Mouse (Mus musculus) heart, postnatal 10 days (tissue): Measurements from ENCODE around the gene Arpin. TPM values are rescaled to one million over a fixed set of nuclear protein-coding genes. Genes with fewer than 3 reads are reported as not detected.

Experiments
- DNase-seq, 2 experiments: peaks; one replicate each; pipeline ENCODE4 v3.0.0; 2021
- intact Hi-C: fragments of 180-260 bp; cut with DNase I; formaldehyde crosslinking; loops from one replicate; pipeline ENCODE4 v1.15.1; 2025
- total RNA-seq, 2 experiments: library from RNA; stranded (reverse); gene quantifications; 2 replicates each; pipeline ENCODE4 v1.2.3; 2021

The Arpin gene
- 10 to 100 TPM; 15.8 to 18.5 TPM for total RNA-seq

DNA sequence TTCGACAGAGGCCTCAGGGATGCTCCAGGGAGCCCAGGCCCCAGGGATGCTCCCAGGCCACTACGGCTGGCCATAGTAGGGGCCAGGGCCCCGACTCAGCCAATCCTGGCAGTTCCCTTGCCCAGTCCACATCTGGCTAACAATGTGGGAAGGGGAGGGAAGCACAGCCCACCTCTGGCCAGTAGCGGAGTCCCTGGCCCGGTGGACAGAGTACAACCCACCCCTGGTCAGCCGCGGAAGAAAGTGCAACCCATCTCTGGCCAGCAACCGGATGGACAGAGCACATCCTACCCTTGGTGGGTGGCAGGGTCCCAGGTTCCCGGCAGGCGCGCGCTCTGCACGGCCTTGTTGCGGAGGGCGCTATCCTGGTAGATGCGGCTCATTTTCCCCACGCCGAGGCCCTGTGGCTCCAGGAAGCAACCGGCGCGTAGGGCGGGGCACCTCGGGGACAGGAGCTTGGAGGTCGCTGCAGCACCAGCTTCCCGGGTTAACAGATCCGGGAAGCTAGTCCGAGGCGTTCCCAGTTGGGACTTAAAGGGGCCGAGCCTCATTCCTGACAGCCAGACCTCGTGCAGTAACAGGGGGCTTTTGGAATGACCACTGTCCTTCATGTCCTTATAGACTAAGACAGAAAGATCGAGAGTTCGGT, at the start of gene Arpin:
Gene Arpin, minus strand, starts transcription at position 498 of the 649 bp plus-strand sequence.
- intact Hi-C loops: loop anchor here (5.0 to 10.0 kb wide), 2 partner anchors 87 to 180 kb away; partner anchors contain the start of genes Idh2 and Zfp710
- DNase-seq: peak; percentile 81 to 83

DNA sequence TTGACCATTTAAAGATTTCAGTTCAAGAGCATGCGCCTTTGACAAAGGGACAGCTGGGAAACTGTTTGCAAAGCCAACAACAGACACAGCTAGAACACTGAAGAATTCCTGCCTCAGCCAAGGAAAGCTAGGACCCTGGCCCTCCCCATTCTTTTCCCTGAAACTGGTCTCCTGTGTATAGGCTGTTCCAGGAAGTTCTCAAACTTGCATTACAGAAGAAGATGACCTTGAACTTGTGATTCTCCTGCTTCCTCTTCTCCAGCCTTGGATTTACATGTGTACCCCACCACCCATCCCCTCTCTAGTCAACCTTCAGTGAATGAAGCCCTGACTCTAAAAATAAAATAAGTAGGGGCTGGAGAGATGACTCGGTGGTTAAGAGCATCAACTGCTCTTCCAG, 40.2 kb upstream of the Arpin start:
- intact Hi-C loops: no loop called here
- no peak for DNase-seq

DNA sequence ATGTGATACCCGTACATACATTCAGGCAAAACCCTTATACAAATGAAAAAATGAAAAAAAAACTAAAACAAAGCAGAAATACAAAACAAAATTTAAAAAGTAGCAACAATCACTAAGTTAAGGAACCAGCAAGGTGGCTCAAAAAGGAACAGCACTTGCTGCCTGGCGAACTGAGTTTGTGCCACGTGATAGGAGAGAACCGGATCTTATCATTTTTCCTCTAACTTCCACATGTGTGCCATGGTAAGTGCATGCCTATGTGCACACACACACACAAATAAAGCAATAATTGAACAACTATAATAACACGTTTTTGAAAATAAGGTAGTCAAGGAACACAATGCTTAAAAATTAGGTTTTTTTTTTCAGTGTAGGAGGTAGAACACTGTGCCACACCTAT, 37.0 kb upstream of the Arpin start:
- no peak for DNase-seq
- intact Hi-C loops: no loop called here

DNA sequence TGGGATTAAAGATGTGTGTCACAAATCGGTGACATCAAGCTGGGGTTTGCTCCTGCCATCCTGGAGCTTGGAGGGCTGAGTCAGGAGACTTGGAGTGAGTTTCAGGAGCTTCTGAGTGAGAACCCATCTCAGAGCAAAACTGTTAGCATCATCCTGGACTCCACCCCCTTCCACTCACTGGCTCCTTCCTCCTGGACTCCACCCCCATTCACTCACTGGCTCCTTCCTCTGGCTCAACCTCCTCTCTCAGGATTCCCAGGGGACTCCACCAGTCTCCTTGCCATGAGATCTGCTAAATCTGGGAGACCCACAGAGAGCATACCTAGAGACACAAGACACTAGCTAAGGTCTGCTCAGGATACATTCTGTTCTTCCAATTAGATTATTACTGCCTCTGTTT, 35.2 kb upstream of the Arpin start:
- intact Hi-C loops: no loop called here
- DNase-seq: no peak

DNA sequence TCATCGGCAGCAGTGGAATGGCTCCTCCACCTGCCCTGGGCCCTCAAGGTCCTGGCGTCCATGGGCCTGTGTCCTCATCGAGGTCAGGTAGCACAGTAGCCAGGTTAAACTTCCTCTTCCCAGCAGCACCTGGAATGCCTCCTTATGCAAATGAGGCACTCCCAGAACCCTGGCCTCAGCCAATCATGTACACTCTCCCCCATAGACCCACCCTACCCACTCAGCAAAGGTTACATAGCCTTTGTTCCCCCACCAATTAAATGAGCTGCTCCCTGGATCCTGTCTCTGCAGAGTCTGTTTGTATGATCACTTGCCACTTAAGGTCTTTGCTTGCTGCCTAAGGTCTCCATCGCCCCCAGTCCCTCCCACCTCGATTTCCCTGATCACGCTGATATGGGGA, 33.2 kb upstream of the Arpin start:
- no peak for DNase-seq
- intact Hi-C loops: no loop called here

DNA sequence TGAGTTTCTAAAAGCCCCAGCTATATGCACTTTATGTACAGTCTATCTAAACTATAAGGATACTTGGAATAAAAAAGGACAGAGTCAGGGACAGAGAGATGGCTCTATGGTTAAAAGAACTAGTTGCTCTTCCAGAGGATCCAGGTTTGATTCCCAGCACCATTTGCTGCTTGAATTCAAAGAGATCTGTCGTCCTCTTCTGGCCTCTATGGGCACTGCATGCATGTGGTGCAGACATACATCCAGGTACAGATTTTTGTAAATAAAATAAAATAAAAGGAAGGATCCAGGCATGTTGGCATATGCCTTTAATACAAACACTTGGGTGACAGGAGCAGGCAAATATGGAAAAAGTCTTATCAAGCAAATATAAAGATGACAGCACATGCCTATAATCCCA, 26.4 kb upstream of the Arpin start:
- DNase-seq: no peak
- intact Hi-C loops: no loop called here

DNA sequence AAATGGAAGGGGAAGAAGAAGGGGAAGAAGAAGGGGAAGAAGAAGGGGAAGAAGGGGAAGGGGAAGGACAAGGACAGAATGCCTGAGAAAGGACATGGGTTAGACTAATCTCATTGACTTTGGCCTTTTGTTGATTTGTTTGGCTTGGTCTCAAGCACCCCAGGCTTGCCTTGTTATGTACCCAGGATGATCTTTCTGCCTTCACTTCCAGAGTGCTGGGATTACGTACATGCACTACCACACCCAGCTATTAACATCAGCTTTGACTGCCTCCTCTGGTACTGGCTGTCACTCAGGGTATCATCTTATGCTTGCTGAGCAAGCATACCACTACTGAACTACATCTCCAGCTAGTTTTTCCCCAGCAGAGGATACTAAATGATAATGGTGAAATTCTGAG, 21.0 kb upstream of the Arpin start:
- intact Hi-C loops: no loop called here
- no peak for DNase-seq

DNA sequence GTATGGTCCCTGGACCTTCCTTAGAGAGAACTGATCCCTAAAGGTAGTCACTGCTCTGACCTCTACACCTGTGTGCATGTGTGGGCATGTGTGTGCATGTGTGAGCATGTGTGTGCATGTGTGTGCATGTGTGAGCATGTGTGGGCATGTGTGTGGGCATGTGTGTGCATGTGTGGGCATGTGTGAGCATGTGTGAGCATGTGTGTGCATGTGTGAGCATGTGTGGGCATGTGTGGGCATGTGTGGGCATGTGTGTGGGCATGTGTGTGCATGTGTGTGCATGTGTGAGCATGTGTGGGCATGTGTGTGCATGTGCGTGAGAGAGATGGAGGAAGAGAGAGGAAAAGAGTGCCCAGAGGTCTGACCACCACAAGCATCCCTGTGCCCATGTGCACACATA, 19.7 kb upstream of the Arpin start:
- DNase-seq: no peak

DNA sequence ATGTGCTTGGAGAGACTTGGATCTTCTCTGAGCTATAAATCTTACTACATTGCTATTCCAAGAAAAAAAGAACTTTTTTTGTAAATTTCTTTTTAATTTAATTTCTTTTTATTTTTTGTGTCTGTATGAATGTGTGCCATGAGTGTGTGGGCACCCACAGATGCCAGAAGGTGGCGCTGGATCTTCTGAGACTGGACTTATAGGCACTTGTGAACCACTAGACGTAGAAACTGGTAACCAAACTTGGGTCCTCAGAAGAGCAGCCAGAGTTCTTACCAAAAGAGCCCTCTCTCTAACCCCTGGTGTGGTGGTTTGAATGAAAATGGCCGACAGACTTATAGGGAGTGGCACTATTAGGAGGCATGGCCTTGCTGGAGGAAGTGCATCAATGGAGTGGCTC, 15.9 kb upstream of the Arpin start:
- intact Hi-C loops: no loop called here
- no peak for DNase-seq

More for the DNA sequence above, 19.7 kb upstream of the Arpin start:
- intact Hi-C loops: no loop called here

DNA sequence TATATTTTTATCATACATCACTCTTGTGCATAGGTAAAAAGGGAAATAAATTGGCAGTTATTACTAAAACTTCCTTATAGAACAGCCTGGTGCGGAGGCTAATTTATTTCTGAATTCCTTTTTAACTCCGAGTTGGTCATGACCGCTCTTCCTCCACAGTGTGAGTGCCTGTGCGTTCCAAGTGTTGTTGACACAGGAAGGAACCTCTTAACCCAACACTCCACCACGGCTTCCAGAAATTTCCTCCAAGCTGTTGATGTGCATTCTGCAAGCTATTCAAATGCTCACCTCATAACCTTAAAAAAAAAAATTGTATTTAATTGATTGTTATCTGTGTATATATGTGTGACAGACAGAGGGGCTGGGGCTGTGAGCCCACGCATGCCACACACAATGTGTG, 15.1 kb upstream of the Arpin start:
- intact Hi-C loops: no loop called here
- DNase-seq: no peak

DNA sequence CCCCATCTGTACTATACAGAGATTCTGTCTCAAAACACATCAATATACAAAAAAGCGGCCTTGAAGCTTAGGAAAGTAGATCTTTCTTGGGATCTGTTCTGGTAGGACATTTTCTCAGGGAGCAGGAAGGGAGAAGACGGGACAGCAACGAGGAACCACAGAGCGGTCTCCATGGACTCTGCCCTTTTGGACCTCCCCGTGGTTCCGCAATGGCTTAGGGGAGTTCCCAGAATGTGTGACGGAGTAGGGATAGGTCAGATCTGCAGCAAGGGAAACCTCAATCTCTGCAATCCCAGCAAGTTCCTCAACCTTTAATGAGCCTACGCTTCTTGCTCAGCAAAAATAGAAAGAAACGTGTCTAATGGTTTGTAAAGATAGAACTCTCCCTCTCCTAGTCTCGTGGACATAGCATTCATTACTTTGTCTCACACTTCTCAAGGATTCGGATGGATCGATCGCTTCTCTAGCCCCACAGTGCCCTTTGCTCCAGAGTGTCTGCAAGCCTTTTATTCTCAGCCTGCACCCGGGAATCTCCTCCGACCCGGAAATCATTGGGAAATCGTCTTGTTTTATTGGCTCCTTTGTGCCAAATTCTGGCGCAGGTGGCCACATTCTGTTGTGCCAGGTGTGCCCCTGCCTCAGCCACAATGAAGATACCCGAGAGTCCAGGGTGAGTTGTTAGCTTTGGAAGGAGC, 499 bp upstream of the Arpin start:
- DNase-seq: peak; percentile 59 to 73

DNA sequence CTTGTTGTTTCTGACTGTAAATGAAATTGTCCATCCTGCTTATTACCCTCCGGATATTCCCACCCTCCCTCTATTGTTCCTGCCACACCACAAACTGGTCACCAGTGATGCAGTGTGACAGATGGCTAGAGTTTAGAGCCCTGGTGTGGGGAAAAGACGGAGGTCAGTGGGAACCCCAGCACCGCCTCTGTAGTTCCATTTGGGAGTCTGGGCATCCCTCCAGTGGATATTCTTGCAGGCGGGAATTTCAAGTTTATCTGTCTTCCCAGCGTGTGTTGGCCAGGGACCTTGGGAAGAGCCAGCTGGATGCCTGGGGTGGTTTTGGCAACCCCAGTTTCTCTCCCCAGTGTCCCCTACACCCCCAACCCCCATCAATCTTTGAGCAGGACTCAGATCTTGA, 698 bp downstream of the Arpin start:
- intact Hi-C loops: loop anchor here (10.0 kb wide), 1 partner anchor 180 kb away; the partner anchor contains the start of gene Idh2

More for the DNA sequence above, 499 bp upstream of the Arpin start:
- intact Hi-C loops: loop anchor here (5.0 to 10.0 kb wide), 2 partner anchors 87 to 179 kb away; partner anchors contain the start of genes Idh2 and Zfp710

DNA sequence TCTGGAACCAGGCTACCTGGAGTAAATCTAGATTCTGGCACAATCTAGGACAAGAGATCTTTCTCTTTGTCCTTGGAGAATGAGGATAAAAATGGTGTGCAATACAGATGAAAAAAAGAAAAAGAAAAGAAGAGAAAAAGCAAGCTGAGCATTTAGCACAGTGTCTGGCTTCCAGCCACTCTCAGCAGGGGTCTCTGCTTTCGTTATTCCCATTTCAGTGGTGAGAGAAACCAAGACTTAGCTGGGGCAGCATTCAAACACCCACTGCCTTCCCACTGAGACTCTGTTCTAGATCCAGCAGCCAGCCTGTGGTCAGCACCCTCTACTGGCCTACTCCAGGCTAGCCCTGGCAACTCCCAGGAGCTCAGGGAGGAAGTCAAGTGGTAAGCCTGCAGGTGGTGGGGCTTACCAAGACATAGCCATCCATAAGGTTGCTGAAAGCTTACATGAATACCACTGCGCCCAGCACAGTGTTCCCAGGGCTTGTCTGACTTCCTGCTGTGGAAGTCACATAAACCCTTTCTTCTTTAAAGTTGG, 6.6 kb downstream of the Arpin start:
- no peak for DNase-seq
- intact Hi-C loops: loop anchor here (5.0 kb wide), 1 partner anchor 154 kb away; no protein-coding TSS in a partner anchor

More for the DNA sequence above, 698 bp downstream of the Arpin start:
- peak; percentile 55 to 67 for DNase-seq

DNA sequence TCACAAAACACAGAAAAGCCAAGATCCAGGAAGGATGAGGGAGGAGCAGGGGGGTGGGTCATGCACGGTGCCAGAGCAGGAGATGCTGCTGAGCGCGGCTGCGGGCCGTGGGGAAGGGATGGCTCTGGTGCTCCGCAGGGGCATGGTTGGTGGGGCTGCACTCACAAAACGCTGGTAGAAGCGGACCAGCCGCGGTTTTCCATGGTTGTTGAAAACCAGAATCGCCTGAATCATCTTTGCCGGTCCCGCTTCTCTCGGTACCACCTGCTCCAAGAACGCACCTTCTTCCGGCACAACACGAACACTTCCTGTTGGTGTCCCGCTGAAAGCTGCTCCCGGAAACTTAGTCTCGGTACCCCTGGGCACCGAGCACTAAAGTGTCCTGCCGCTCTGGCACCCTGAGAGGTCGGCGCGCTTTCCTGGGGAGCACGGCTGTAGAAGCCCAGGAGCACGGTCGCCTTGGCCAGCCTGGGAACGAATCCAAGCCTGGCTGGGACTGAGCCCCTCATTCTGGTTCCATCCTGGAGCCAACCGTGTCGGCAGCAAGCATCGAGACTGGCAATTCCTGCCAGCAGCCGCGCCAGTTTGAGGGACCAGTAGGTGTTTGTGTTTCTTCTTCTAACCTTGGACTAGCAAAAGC, 14.7 kb downstream of the Arpin start, which contains the start of gene Ap3s2:
Gene Ap3s2, minus strand, starts transcription at position 306 of the 640 bp plus-strand sequence.
- intact Hi-C loops: no loop called here
- peak; percentile 91 to 93 for DNase-seq

DNA sequence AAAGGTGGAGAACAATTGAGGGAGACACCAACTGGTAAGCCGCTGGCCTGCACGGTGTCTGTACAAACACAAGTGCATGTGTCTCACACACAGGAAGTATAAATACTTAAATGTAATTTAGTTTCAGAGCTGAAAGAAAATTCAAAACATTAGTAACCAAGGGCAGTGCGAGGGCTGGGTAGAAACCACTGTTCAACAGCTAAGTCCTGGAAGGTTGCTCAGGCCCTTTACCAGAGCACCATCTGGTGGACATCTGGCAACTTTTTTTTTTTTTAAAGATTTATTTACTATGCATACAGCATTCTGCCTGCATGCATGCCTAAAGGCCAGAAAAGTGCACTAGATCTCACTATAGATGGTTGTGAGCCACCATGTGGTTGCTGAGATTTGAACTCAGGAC, 20.6 kb downstream of the Arpin start:
- intact Hi-C loops: loop anchor here (1.0 kb wide), 1 partner anchor 115 kb away; no protein-coding TSS in a partner anchor
- DNase-seq: peak; percentile 44 to 64

DNA sequence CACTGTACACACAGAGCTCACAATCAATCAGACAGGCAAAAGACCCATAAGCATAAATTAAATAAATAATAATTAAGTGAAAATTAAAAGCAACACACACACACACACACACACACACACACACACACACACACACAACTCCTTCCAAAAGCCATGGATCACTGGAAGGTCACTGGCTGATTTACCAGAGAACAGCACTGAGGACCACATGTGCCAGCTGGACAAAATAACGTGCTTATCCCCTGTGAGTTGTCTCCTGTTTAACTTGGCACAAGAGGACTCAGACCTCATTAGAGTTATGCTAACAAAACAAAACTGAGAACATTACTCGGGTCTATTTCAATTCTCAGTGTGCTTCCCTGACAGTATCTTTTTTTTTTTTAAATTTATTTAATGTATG, 27.8 kb downstream of the Arpin start:
- intact Hi-C loops: no loop called here
- peak; percentile 56 to 59 for DNase-seq

DNA sequence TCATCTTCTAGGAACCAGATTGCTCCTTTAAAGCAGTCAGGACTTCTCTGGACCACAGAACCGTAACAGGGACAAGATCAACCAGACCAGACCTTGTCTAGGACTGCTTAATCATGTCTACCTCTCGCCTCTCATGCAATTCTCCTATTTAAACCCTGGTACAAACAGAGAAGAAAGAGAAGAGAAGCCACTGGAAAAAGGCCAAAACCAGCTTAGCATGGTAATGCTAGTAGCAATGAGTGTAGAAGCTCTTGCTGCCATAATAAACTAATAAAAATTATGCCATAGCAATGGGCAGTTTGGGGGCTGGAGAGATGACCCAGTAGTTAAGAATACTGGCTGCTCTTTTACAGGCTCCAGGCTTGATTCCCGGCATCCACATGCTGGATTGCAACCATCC, 28.2 kb downstream of the Arpin start:
- intact Hi-C loops: no loop called here
- no peak for DNase-seq

DNA sequence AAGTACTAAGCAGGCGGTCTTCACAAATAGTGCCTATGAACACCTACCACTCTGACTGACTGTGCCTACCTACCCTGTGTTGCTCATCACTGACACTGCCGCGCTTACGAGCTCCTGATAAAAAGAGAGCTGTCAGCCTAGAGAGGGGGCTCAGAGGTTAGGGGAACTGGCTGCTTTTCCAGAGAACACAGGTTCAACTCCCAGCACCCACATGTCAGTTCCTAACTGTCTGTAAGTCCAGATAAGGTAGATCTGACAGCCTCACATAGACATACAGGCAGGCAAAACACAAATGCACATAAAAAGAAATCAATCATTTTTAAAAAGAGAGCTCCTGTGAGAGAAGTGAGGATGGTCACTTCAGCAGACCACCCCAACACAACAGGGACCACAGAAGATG, 30.0 kb downstream of the Arpin start:
- intact Hi-C loops: no loop called here
- DNase-seq: no peak

DNA sequence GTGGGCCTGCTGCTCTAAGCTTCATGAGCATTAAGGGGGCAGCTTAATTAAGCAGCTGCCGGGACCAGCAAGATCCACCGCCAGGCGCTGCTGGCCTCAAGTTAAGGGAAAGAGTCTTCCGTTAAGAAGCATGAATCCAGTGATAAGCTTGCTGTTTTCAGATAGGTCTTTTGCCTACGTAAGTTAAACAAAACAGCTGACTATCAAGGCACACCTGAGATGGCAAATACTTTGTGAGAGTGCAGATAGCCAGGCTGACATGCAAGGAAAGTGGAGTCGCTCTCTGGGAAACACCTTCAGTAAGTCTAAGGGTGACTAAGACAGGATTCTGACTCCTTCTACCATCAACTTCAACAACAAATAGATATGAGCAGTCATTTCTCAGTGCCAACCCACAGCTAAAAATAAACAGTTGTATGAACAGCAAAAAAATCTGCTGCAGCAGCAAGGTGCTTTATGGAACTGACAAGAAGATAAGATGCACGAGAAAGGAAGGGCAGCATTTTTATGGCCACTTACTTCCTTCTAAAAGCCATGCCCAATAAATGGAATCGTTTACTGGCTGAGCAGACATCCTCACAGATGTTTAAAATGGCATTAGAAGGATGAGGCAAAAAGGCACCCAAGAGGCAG, 31.9 kb downstream of the Arpin start:
- intact Hi-C loops: no loop called here
- DNase-seq: no peak

DNA sequence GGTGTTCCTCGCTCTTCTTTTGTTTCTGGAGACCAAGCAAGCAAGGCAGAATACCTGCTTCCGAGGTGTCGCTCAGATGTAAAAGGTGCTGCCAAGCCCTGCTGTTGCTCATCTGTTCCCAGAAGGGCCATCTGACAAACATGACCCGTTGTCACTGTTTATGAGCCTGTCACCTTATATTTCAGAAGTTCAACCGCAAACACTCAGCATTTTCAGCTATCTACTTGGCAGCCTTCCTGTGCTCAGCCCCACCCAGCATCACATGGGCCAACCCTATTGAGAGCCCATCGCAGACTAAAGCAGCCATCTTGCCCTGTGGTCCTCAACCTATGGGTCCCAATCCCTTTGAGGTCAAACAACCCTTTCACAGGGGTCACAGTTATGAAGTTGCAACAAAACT, 34.4 kb downstream of the Arpin start:
- no peak for DNase-seq
- intact Hi-C loops: no loop called here

DNA sequence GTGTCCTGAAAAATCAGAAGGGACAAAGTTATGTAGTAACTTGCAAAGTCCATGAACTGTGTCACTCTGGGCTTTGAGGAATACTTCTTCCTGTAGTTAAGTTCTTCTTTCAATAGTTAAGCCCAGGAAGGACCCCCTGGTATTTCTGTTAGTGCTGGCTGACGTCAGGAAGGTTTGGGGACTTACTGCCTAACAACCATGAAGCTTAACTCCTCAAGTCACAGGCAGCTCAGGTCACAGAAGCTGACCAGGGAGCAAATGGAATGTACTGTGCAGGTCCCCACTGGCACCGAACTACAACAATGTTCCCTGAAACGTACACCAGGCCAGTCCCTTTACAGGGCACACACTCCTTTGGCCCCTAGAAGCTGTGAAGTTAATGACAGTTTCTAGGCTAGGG, 39.9 kb downstream of the Arpin start:
- DNase-seq: no peak

More for the DNA sequence above, 39.9 kb downstream of the Arpin start:
- intact Hi-C loops: no loop called here
